Mouse (Mus musculus) spleen, postnatal 0 days (tissue): Measurements from ENCODE around the gene Jade3. TPM values are rescaled to one million over a fixed set of nuclear protein-coding genes. Genes with fewer than 3 reads are reported as not detected.

Source experiments
- polyA plus RNA-seq: library from polyadenylated mRNA; unstranded; fragments of >200 nt; fragmentation: Nextera tagmentation; extraction: Ambion mirVana; gene quantifications from 2 replicates; pipeline ENCODE4 v1.2.1, GENCODE M21; 2015

Jade3 gene
- polyA plus RNA-seq, result 3.6 and 4.0 TPM in 2 replicates

GRCm38 (mm10) chrX:20425140-20425838 lies at the start of gene Jade3:
Jade3 (plus strand) TSS chrX:20425688.

GRCm38 (mm10) chrX:20549532-20549931 lies 124.0 kb downstream of the Jade3 start, which contains the start of gene Rgn:
Rgn (plus strand) TSS chrX:20549787.

Other genes starting within 250 kb of the Jade3 start
- 0.50 and 0.71 TPM in 2 replicates for gene Slc9a7, start 133.9 kb upstream of the Jade3 start, polyA plus RNA-seq
- gene Rp2, start 61.2 kb upstream of the Jade3 start, polyA plus RNA-seq, result 12.2 and 15.5 TPM in 2 replicates
- gene Rgn, start 124.1 kb downstream of the Jade3 start, polyA plus RNA-seq, result 0.16 and 0.31 TPM in 2 replicates
- gene Rbm10, start 191.8 kb downstream of the Jade3 start, polyA plus RNA-seq, result 24.6 and 25.1 TPM in 2 replicates
- gene Ndufb11, start 191.9 kb downstream of the Jade3 start, polyA plus RNA-seq, result 183 and 195 TPM in 2 replicates
- 69.4 and 70.5 TPM in 2 replicates for gene Uba1, start 232.6 kb downstream of the Jade3 start, polyA plus RNA-seq